Mouse (Mus musculus) megakaryocyte, embryonic 14.5 days (primary cell): Measurements from ENCODE around the gene Ggt1. TPM values are rescaled to one million over a fixed set of nuclear protein-coding genes. Genes with fewer than 3 reads are reported as not detected.
"Not testable (repeated sequence)": the region's sequence is repeated elsewhere in the genome, so short reads cannot be mapped to it uniquely, and the experiment has no call there.

Experiments
- H3K27me3 ChIP-seq: replicated peaks from 2 replicates; pipeline ENCODE3; 2012; ENCODE audit warnings: inconsistent platforms
- H3K36me3 ChIP-seq: replicated peaks from 2 replicates; pipeline ENCODE3; 2012; ENCODE audit warnings: low read length, inconsistent platforms, mixed read lengths
- H3K4me1 ChIP-seq: 2 replicates; pipeline ENCODE4 v1.6.1; 2012; ENCODE audit warnings: inconsistent platforms
- H3K4me3 ChIP-seq: replicated peaks from 2 replicates; pipeline ENCODE3; 2012; ENCODE audit warnings: moderate library complexity, mild to moderate bottlenecking, inconsistent platforms
- H3K9me3 ChIP-seq: 2 replicates; pipeline ENCODE4 v1.6.1; 2012; ENCODE audit warnings: inconsistent platforms
- FLI1 ChIP-seq: IDR thresholded peaks from 2 replicates; pipeline ENCODE4 v1.6.1; 2012; ENCODE audit warnings: low read length, inconsistent platforms, mixed read lengths
- GATA1 ChIP-seq: IDR thresholded peaks from 3 replicates; pipeline ENCODE4 v1.6.1; 2012; ENCODE audit warnings: mixed read lengths, low read length, inconsistent platforms, borderline replicate concordance
- polyA plus RNA-seq: library from polyadenylated mRNA; stranded (reverse); fragments of >175 nt; gene quantifications from 2 replicates; pipeline ENCODE4 v1.2.3, GENCODE M21; 2012; ENCODE audit warnings: low replicate concordance; ENCODE audit not compliant: insufficient read depth

Ggt1 gene
- polyA plus RNA-seq, 1 experiment: 0.84 TPM

DNA sequence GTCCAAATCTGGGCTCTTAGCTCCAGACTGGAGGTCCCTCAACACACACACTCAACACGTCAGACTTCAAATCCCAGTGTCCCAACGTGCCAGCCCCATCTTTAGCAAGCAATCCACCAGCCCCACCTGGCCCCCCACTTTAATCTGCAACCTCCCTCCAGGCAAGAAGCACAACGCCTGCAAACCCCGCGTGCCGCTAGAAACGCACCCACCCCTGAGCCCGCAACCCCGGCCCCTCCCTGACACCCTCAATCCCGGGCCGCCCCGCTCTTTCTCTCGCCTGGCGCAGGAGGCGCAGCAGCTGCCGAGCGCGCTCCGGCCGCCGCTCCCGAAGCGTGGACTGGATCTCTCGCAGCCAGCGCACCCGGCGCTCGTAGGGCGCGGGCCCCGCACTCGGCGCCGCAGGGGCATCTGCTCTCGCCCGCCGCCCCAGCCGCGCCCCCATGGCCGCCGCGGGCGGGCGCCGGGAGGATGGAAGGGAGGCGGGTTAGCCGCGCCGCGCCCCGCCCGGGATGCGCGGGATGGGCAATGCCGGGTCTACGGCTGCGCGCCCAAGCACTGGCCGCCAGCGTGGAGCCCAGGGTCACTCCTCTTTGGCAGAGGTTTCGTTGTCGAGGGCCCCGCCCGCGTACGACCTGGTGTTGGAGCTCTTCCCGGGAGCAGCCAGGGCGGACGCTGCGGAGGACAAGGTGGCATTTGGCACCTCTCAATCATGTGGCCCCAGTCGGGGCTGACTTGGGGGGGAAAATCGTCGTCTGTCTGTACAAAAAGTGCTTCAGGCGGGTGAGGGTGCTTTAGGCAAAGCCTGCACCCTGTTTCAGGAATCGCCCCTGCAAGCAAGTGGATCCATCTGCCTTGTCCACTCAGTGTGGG lies 1.5 kb upstream of the Ggt1 start, which contains the start of gene Lrrc75b:
Gene Lrrc75b (minus strand): TSS at position 655 of the 873 bp plus-strand sequence.
- peaks cover 98% of the 10 kb centered on the region for H3K27me3 ChIP-seq
- H3K4me1 ChIP-seq: peaks cover 65% of the 10 kb centered on the region
- H3K36me3 ChIP-seq: no peaks in the 10 kb centered on the region
- H3K9me3 ChIP-seq: peaks cover 14% of the 10 kb centered on the region
- TF ChIP-seq GATA1 (no peak), FLI1 (no peak)
- peak within 1 kb of the TSS; percentile 87 for H3K4me3 ChIP-seq

DNA sequence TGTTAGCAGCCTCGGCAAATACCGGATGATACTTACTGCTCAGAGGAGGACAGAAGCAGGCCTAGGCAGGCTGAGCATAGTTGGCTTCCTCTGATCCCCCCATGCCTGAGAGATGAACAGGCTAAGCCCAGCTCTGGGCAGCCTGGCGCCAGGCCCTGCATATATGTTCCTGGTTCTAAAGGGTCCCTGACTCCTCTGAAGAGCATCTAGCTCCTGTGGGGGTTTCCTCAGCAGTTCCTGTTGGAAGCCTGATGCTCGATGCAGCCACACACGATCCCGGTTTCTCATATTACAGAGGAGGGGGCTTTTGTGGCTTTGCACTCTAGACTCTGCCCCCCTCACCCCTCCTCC lies 880 bp upstream of the Ggt1 start:
- peaks cover 98% of the 10 kb centered on the region for H3K27me3 ChIP-seq
- H3K4me3 ChIP-seq: peak overlapping the region; percentile 87
- peaks cover 65% of the 10 kb centered on the region for H3K4me1 ChIP-seq
- no peaks in the 10 kb centered on the region for H3K36me3 ChIP-seq
- peaks cover 14% of the 10 kb centered on the region for H3K9me3 ChIP-seq
- TF ChIP-seq GATA1 (no peak), FLI1 (no peak)

DNA sequence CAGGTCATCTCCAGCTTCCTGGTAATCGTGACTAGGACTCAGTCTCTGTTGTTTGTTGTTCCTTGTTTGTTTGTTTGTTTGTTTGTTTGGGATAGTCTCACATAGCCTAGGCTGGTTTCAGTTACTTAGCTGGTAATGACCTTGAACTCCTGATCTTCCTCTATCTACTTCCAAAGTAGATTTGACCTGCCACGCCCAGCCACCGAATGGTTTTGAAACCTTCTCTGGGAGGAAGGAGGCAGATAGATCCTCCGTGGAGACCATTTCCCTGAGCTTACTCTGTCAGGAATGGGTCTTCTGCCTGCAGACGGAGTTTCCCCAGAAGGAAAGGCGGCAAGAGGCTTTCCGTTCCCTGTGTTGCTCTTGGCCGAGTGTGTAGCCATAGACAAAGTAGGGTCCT lies 1.2 kb downstream of the Ggt1 start:
- Histone ChIP-seq H3K4me1 (peaks cover 78% of the 10 kb centered on the region), H3K36me3 (no peaks in the 10 kb centered on the region), H3K9me3 (peaks cover 14% of the 10 kb centered on the region), H3K27me3 (peaks cover 78% of the 10 kb centered on the region), H3K4me3 (no peak overlapping the region)
- no peak for TF ChIP-seq FLI1

DNA sequence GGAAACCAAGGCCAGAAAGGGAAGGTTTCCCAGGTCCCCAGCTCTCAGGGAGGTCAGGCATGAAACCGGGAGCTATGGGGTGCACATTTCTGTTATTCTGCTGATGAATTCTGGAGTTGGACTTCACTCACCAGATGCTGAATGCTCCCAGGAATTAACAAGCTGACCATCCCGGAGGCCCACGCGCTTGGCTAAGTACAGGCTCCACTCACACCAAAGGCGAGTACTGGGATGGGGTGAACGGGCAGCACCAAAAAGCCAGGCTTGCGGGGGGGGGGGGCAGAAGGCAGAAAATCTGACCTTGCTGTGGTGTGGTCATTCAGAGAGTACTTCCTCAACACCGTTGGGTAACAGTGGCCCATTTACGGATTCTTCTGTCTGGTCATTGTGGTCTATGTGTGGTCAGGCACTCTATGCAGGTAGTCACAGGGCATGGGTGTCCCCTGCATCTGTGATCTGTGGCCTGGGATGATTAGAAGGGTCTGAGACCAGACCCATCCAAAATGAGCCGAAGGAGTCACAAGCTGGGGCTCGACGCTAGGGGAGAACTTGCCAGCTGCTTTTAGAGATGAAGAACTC lies 3.4 kb downstream of the Ggt1 start:
- Histone ChIP-seq H3K4me3 (no peak overlapping the region), H3K27me3 (peaks cover 63% of the 10 kb centered on the region), H3K36me3 (no peaks in the 10 kb centered on the region)

DNA sequence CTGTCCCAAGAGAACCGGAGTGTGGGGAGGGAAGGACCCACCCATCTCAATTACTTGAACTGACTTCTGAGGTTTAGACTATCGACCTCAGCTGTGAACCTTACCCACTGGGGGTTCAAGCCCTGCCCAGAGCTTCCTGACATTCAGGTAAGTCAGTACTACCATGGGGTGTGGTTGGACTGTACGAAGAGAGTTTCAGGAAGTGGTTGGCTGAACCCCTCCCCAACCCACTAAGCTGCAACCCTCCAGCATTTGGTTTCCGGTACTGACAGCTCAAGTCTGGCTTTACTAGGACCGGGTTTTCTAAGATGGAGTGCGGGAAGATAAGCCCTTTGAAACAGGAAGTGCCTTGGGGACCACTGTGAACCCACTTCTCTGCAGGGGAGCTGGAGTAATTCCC lies 4.0 kb downstream of the Ggt1 start:
- H3K4me3 ChIP-seq: peak overlapping the region; percentile 76
- H3K36me3 ChIP-seq: no peaks in the 10 kb centered on the region
- H3K27me3 ChIP-seq: peaks cover 62% of the 10 kb centered on the region
- H3K9me3 ChIP-seq: peaks cover 14% of the 10 kb centered on the region
- peaks cover 83% of the 10 kb centered on the region for H3K4me1 ChIP-seq
- TF ChIP-seq GATA1: no peak; the same call in 2 of the 3 replicates
- no peak for TF ChIP-seq FLI1

More for the DNA sequence above, 3.4 kb downstream of the Ggt1 start:
- Histone ChIP-seq H3K9me3 (peaks cover 14% of the 10 kb centered on the region), H3K4me1 (peaks cover 83% of the 10 kb centered on the region)
- TF ChIP-seq FLI1: no peak
- no peak for TF ChIP-seq GATA1

DNA sequence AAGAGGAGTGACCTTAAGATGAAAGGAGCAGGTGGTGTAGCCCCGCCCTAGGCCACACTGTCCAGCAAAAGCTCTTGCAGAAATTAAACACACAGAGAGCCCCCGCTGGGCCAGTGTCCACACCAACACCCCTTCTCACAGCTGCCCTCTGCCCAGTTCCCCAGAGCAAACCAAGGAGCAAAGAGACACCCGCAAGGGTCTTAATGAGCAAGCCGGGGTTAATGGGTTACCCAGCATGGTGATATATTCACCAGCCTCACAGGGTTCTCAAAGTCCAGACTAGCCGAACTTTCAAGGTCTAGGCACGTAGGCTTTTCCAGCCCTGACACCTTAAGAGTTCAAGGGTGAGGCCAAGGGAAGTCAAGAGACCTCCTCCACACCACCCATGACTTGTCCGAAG lies 4.5 kb downstream of the Ggt1 start:
- Histone ChIP-seq H3K27me3 (peaks cover 62% of the 10 kb centered on the region), H3K36me3 (no peaks in the 10 kb centered on the region), H3K4me1 (peaks cover 83% of the 10 kb centered on the region), H3K4me3 (peak overlapping the region; percentile 76), H3K9me3 (peaks cover 14% of the 10 kb centered on the region)
- TF ChIP-seq FLI1: no peak
- TF ChIP-seq GATA1: no peak

DNA sequence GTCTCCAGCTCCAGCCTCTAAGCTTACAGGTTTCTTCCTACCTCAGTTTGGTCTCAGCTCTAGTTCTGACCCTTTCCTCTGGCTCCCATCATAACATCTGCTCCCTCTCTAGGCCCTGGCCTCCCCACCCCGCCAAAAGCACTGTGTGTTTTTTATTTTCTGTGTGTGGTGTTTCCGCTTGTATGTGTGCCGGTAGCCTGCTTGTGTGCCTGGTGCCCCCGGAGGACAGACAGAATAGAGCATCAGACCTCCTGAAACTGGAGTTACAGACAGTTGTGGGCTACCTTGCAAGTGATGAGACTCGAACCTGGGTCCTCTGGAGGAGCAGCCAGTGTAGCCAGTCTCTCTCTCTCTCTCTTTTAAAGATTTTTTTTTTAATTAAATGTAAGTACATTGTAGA lies 4.9 kb downstream of the Ggt1 start:
- peaks cover 79% of the 10 kb centered on the region for H3K4me1 ChIP-seq
- no peak for TF ChIP-seq GATA1
- no peak for TF ChIP-seq FLI1
- peaks cover 9% of the 10 kb centered on the region for H3K9me3 ChIP-seq
- H3K4me3 ChIP-seq: no peak overlapping the region
- H3K36me3 ChIP-seq: no peaks in the 10 kb centered on the region
- peaks cover 62% of the 10 kb centered on the region for H3K27me3 ChIP-seq

DNA sequence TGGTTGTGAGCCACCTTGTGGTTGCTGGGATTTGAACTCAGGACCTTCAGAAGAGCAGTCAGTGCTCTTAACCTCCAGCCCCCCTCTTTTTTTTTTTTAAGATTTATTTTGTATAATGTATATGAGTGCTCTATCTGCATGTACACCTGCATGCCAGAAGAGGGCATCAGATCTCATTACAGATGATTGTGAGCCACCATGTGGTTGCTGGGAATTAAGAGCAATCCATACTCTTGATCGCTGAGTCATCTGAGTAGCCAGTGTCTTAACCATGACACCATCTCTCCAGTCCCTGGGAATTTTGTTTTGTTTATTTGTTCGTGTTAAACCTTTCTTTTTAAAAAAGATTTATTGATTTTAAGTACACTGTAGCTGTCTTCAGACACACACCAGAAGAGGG lies 5.4 kb downstream of the Ggt1 start:
- not testable (repeated sequence) for H3K36me3 ChIP-seq, H3K4me3 ChIP-seq, H3K9me3 ChIP-seq
- peaks cover 62% of the 10 kb centered on the region for H3K27me3 ChIP-seq
- peaks cover 79% of the 10 kb centered on the region for H3K4me1 ChIP-seq

DNA sequence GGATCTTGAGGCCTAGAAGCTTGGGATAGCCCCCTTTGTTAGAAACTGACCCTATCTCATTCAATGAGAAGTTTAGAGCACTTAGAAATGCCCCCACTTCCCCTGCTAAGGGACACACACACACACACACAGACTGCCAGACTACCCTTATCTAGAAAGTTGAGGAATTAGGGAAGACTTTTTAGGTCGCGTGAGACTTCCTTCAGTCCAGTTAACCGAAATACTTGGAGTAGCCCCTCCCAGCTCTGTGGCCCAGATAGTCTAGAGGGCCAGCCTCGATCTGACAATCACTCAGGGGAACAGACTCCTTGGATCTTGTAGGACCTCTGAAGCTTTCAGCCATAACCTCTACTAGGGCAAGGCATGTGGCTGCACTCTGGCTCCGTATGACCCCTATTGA lies 6.6 kb downstream of the Ggt1 start:
- Histone ChIP-seq H3K9me3 (peaks cover under 1% of the 10 kb centered on the region), H3K4me1 (peaks cover 84% of the 10 kb centered on the region), H3K27me3 (peaks cover 62% of the 10 kb centered on the region), H3K36me3 (no peaks in the 10 kb centered on the region), H3K4me3 (no peak overlapping the region)
- TF ChIP-seq FLI1 (no peak), GATA1 (no peak)

DNA sequence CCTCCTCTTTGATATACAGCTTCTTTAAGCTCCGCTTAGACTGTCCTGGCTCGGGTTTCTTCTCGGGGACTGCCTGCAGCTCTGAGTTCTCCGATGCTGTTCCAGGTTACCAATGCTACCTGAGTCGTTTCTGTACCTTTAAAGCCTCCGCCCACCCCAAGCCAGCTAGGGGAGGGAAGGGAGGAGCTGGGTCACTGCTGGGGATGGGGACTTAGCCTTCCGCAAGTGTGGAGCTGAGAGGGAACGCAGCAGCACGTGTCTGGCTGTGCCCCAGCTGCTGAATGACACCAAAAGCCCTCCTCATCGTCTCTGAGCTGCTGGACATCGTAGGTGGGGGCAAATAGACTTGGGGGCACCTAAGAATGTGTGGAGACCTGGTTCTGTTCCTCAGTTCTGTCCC lies 7.0 kb downstream of the Ggt1 start:
- H3K36me3 ChIP-seq: no peaks in the 10 kb centered on the region
- H3K4me3 ChIP-seq: no peak overlapping the region
- peaks cover 80% of the 10 kb centered on the region for H3K4me1 ChIP-seq
- TF ChIP-seq GATA1: no peak
- TF ChIP-seq FLI1: no peak
- peaks cover 62% of the 10 kb centered on the region for H3K27me3 ChIP-seq
- H3K9me3 ChIP-seq: no peaks in the 10 kb centered on the region
